Mouse (Mus musculus) lung, postnatal 14 days (tissue): Measurements from ENCODE around the gene Hic1.

ENCODE experiments used
- DNase-seq: peaks from one replicate; pipeline ENCODE4 v3.0.0; 2021

Gene Hic1

GRCm38 (mm10) chr11:75147106-75147845, 22.0 kb downstream of the Hic1 start:
- DNase-seq, result no peak

GRCm38 (mm10) chr11:75145841-75146240, 23.5 kb downstream of the Hic1 start:
- no peak for DNase-seq

DNA sequence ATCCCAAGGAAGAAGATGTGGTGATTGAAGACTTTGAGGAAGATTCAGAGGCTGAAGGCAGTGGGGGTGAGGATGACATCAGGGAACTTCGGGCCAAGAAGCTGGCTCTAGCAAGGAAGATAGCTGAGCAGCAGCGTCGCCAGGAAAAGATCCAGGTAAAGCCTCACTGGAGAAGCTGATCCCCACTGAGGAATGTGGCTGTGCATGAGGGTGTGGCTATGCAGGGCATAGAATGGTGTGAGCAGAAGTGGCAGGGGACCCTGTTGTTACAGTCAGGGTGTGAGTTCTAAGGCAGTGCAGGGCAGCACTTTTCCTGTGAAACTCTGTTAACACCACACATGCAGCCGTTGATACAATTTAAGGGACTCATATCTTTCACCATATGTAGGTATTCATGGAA, 26.6 kb downstream of the Hic1 start:
- DNase-seq, result no peak

DNA sequence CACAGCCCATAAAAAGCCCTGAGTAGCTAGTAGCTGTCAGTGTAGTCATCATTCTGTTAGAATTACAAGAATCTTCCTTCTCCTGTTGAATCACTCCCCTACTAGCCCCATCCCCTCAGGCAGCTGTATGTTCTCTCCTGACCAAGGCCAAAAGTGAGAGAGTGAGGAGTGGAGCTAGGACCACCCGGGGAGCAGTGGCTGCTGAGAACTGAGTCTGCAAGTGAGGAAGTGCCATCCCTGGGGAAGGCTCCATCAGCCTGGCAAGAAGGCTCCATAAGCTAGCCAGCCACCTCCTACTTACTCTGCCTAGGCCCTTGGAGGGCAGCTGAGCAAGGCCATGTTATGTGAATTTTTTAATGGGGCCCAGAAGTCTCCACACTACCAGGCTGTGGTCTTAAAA, 27.4 kb downstream of the Hic1 start:
- DNase-seq, result no peak

DNA sequence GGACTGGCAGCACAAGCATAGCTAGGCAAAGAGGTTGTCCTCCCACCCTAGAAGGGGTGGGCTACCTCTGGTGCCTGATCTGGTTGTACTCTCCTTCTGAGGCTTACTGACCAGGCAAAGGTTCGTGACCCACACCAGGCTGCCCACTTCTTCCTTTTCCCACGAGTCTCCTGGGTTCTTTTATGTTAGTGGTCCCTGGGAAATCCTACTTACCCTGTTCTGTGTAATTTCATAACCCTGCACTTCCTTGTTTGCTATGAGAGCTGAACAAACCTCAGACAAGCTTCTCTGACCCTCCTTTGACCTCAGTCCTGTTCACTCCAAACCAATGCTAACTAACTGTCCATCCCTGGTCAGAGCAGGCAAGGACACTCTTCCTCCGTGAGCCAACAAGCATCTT, 28.3 kb downstream of the Hic1 start:
- no peak for DNase-seq

DNA sequence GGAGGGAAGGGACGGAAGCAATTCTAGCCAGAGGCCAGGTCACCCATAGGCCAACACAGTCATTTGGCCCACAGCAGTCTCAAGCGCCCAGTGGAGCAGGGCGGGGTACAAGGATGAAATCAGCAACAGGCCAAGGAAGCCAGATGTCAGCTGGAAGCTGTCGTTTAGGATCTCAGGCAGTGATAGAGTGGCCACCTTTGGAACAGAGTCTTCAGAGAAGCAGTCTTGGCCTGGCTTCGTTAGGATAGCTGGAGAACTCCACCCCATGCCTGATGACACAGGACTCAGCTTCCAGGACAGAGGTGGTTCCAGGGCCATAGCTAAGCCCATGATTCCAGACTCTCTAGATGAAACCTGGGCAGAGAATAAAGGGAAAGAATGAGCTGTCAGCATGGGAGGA, 28.9 kb downstream of the Hic1 start:
- no peak for DNase-seq

- DNase-seq, result peak; percentile 85
Measured at GRCm38 (mm10) chr11:75139122-75139963, 30.0 kb downstream of the Hic1 start.

DNA sequence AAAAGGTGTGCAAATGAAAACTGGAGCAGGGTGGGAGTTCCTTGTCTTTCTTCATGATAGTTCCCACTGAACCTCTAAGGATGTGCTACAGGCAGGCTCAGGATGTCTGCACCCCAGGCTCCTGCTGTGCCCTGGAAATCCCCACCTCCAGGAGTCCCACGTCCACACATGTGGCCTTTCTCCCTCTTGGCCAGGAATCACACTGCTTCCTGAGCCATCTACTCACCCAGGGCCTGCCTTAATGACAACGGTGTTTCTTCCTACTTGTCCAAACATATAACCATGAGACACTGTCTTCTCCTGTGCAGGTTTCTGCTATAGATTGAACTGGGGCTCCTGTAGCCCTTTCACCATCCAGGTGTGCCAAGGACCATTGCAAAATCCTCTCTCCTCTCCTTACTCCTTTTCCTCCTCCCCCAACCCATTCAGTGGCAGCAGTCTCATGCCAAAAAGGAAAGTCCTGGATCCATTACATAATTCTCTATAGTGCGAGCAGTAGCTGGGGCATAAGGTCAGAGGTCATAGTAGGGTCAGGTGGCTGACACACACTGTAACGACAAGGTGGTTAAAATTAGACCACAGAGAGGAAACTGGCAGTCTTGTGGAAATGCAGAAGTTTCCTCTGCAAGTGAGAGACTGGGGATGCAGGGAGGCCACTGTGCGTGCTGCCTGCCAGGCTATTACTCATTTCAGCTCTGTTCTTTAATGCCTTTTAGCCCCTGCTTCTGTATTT, 32.5 kb downstream of the Hic1 start:
- DNase-seq, result peak; percentile 42

DNA sequence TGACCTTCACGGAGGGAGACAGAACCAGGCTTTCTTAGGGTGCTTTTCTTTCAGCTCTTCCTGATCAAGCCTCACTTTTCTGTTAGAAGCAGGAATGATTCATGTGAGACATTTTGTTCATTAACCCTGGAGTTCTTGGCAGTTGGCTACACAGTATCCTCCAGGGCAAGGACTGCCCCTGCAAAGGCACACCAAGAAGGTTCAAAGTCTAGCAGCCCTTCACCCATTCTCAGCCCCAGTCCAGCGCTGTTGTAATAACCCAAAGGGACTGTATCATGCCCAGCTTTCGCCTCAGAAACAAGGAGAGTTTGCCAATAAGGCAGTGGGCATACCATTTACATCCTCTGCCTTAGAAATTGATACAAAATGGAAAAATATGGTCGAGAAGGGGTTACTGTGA, 34.0 kb downstream of the Hic1 start:
- DNase-seq, result no peak

GRCm38 (mm10) chr11:75134485-75135068, 34.7 kb downstream of the Hic1 start:
- no peak for DNase-seq

GRCm38 (mm10) chr11:75133951-75134350, 35.4 kb downstream of the Hic1 start:
- peak; percentile 64 for DNase-seq

DNA sequence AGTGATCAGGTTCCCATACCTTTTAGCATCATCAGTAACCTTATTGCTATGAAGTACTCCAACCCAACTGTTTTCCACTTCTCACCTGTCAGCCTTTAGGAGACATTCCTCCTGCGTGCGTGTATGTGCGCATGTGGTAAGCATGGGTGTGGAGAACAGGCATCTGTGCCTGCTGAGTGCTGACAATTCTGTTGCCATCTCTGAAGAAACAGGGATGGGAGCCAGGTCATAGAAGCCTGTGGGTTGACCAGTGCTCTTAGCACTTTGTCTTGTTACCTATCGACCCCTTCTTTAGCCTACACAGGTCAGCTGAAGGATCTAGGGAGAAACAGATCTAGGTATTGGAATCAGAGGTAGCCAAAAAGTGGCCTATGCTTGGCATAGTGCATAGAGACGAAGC, 35.9 kb downstream of the Hic1 start:
- no peak for DNase-seq

GRCm38 (mm10) chr11:75132278-75132677, 37.0 kb downstream of the Hic1 start:
- DNase-seq, result peak; percentile 70

GRCm38 (mm10) chr11:75131300-75131699, 38.0 kb downstream of the Hic1 start:
- DNase-seq, result no peak

GRCm38 (mm10) chr11:75129481-75129880, 39.8 kb downstream of the Hic1 start:
- DNase-seq, result no peak

DNA sequence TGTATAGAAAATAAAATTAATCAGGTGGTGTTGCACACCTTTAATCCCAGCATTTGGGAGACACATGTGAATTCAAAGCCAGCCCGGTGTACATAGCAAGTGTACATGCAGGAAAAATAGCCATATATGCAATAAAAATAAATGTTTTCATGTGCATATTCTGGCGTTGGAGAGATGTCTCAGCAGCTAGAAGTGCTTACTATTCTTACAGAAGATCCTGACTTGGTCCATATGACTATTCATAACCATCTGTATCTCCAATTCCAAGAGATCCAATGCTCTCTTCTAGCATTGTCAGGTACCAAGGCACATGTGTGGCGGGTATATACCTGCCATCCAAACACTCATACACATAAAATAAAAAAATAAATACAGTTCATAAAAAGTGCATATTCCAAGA, 42.9 kb downstream of the Hic1 start:
- DNase-seq, result no peak

GRCm38 (mm10) chr11:75124406-75124805, 44.9 kb downstream of the Hic1 start:
- DNase-seq, result no peak

DNA sequence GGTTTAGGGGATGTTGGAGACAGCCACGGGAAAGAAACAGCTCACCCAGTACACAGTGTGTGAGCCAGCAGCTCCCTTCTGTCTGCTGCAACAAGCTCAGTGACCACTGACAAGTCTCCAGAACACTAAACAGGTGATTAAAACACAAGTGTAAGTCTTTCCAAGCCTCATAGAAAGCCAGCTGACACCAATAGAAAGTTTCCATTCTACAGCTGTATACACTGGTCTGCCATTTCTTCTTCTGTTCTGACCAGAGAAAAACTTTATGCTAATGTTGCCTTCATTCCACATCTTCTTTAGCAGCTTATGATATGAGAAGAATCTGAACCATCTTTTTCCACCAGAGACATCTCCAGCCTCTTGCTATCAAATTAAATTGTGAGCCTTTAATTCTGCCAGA, 48.0 kb downstream of the Hic1 start:
- DNase-seq, result no peak

GRCm38 (mm10) chr11:75119841-75120240, 49.5 kb downstream of the Hic1 start:
- DNase-seq, result no peak

GRCm38 (mm10) chr11:75119298-75119697, 50.0 kb downstream of the Hic1 start:
- no peak for DNase-seq

GRCm38 (mm10) chr11:75118141-75118540, 51.2 kb downstream of the Hic1 start:
- DNase-seq, result no peak

DNA sequence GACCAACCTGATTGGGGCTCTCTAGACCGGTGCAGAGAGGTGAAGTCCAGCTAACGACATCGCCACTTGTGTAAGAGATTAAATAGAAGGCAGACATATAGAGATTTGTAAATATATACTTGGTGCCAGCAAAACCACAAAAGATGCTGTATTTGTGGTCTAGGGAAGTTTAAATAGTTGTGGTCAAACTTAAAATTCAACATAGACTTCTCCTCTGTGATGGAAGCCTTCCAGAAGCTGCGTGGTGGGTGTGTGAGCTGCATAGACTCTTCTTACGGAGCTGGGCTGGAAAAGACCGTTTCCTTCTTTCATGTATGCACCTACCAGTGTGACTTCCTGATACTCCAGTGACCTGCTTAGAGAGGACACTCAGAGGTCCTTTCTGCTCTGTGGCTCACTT, 52.9 kb downstream of the Hic1 start:
- DNase-seq, result no peak
